Mouse (Mus musculus) ES-Bruce4 (cell line): ENCODE results near the gene Dgkq. TPM values are rescaled to one million over a fixed set of nuclear protein-coding genes. Genes with fewer than 3 reads are reported as not detected.
A peak's percentile ranks its signal among the peaks of the same experiment; 100 is the strongest.
"Not testable (repeated sequence)": the region's sequence is repeated elsewhere in the genome, so short reads cannot be mapped to it uniquely, and the experiment has no call there.

Experiments
- H3K27ac ChIP-seq: 2 replicates; pipeline ENCODE4 v1.5.1; 2012; ENCODE audit warnings: low read length, inconsistent platforms; ENCODE audit not compliant: insufficient read depth
- H3K27me3 ChIP-seq: 2 replicates; pipeline ENCODE4 v1.6.1; 2012; ENCODE audit warnings: mild to moderate bottlenecking, low read length, inconsistent platforms; ENCODE audit not compliant: control insufficient read depth, poor library complexity, insufficient read depth, severe bottlenecking
- H3K36me3 ChIP-seq: 2 replicates; pipeline ENCODE4 v1.6.1; 2012; ENCODE audit warnings: inconsistent platforms, mild to moderate bottlenecking, low read length, moderate library complexity; ENCODE audit not compliant: control insufficient read depth, poor library complexity, insufficient read depth, severe bottlenecking
- H3K4me1 ChIP-seq: one replicate; pipeline ENCODE4 v1.8.1; 2011; ENCODE audit warnings: low read length; ENCODE audit not compliant: control insufficient read depth, insufficient read depth
- H3K4me3 ChIP-seq: 2 replicates; pipeline ENCODE4 v1.5.1; 2011; ENCODE audit warnings: low read depth, mild to moderate bottlenecking, low read length
- H3K9ac ChIP-seq: 2 replicates; pipeline ENCODE4 v1.6.1; 2012; ENCODE audit warnings: low read depth, mild to moderate bottlenecking, inconsistent platforms; ENCODE audit not compliant: poor library complexity, severe bottlenecking
- H3K9me3 ChIP-seq: replicated peaks from 2 replicates; pipeline ENCODE4 v1.6.1; 2012; ENCODE audit warnings: mild to moderate bottlenecking, low read length, inconsistent platforms; ENCODE audit not compliant: control insufficient read depth, poor library complexity, insufficient read depth, severe bottlenecking
- CTCF ChIP-seq: IDR thresholded peaks from one replicate; pipeline ENCODE4 v1.8.1; 2011; ENCODE audit warnings: low read depth, low read length
- EP300 ChIP-seq: IDR thresholded peaks from 2 replicates; pipeline ENCODE4 v1.6.1; 2011; ENCODE audit warnings: low read depth, low read length; ENCODE audit not compliant: insufficient read depth
- POLR2A ChIP-seq: IDR thresholded peaks from one replicate; pipeline ENCODE4 v1.8.1; 2011; ENCODE audit warnings: low read length; ENCODE audit not compliant: insufficient read depth
- polyA plus RNA-seq: library from polyadenylated mRNA; stranded (reverse); fragments of >200 nt; gene quantifications from 2 replicates; pipeline ENCODE4 v1.2.4, GENCODE M21; 2011; ENCODE audit warnings: low read depth; ENCODE audit not compliant: missing spikeins, insufficient read depth, insufficient read length

Dgkq gene
- polyA plus RNA-seq, 1 experiment, result 6.5 TPM

- H3K27me3 ChIP-seq, result no peaks in the 10 kb centered on the region
These were observed 21.5 kb downstream of the Dgkq start for GRCm38 (mm10) chr5:108647820-108648465.

GRCm38 (mm10) chr5:108647311-108647710, 22.2 kb downstream of the Dgkq start:
- Histone ChIP-seq H3K4me3 (no peak overlapping the region), H3K9me3 (no peaks in the 10 kb centered on the region), H3K4me1 (no peaks in the 10 kb centered on the region), H3K9ac (no peak overlapping the region), H3K27me3 (no peaks in the 10 kb centered on the region), H3K36me3 (no peaks in the 10 kb centered on the region; the same call in 1 of the 2 replicates), H3K27ac (no peak overlapping the region)
- no peak for TF ChIP-seq EP300

More at GRCm38 (mm10) chr5:108647820-108648465, 21.5 kb downstream of the Dgkq start:
- H3K9me3 ChIP-seq, result no peaks in the 10 kb centered on the region
- H3K4me3 ChIP-seq, result no peak overlapping the region
- no peak overlapping the region for H3K9ac ChIP-seq
- TF ChIP-seq EP300 (no peak), POLR2A (no peak), CTCF (no peak)
- H3K4me1 ChIP-seq, result no peaks in the 10 kb centered on the region
- no peak overlapping the region for H3K27ac ChIP-seq
- H3K36me3 ChIP-seq, result no peaks in the 10 kb centered on the region; the same call in 1 of the 2 replicates

GRCm38 (mm10) chr5:108646343-108646660, 23.2 kb downstream of the Dgkq start:
- Histone ChIP-seq H3K4me3 (no peak overlapping the region), H3K9ac (no peak overlapping the region), H3K27ac (no peak overlapping the region), H3K27me3 (no peaks in the 10 kb centered on the region), H3K36me3 (no peaks in the 10 kb centered on the region; the same call in 1 of the 2 replicates), H3K9me3 (no peaks in the 10 kb centered on the region), H3K4me1 (no peaks in the 10 kb centered on the region)
- no peak for TF ChIP-seq EP300
- no peak for TF ChIP-seq CTCF
- TF ChIP-seq POLR2A, result no peak

- Histone ChIP-seq H3K4me1 (no peaks in the 10 kb centered on the region), H3K36me3 (no peaks in the 10 kb centered on the region; the same call in 1 of the 2 replicates), H3K9ac (no peak overlapping the region), H3K9me3 (no peaks in the 10 kb centered on the region), H3K27ac (no peak overlapping the region), H3K27me3 (no peaks in the 10 kb centered on the region), H3K4me3 (no peak overlapping the region)
- TF ChIP-seq POLR2A (no peak), CTCF (peak; percentile 12), EP300 (no peak)
These were observed 23.7 kb downstream of the Dgkq start for GRCm38 (mm10) chr5:108645651-108646342.

GRCm38 (mm10) chr5:108643674-108644073, 25.8 kb downstream of the Dgkq start:
- H3K9me3 ChIP-seq, result no peaks in the 10 kb centered on the region
- no peaks in the 10 kb centered on the region; the same call in 1 of the 2 replicates for H3K36me3 ChIP-seq
- H3K27me3 ChIP-seq, result no peaks in the 10 kb centered on the region
- no peak for TF ChIP-seq CTCF
- no peak for TF ChIP-seq EP300
- TF ChIP-seq POLR2A, result no peak
- H3K4me1 ChIP-seq, result no peaks in the 10 kb centered on the region
- no peak overlapping the region for H3K27ac ChIP-seq
- H3K4me3 ChIP-seq, result no peak overlapping the region
- no peak overlapping the region for H3K9ac ChIP-seq

GRCm38 (mm10) chr5:108636172-108636571, 33.3 kb downstream of the Dgkq start:
- no peak for TF ChIP-seq EP300
- TF ChIP-seq CTCF, result no peak
- TF ChIP-seq POLR2A, result no peak
- H3K27me3 ChIP-seq, result no peaks in the 10 kb centered on the region

GRCm38 (mm10) chr5:108634088-108634487, 35.4 kb downstream of the Dgkq start:
- H3K4me1 ChIP-seq, H3K27me3 ChIP-seq, H3K27ac ChIP-seq, H3K4me3 ChIP-seq, H3K9ac ChIP-seq, H3K9me3 ChIP-seq, H3K36me3 ChIP-seq: not testable (repeated sequence)

More at GRCm38 (mm10) chr5:108636172-108636571, 33.3 kb downstream of the Dgkq start:
- H3K9ac ChIP-seq, result no peak overlapping the region
- no peak overlapping the region for H3K4me3 ChIP-seq
- H3K9me3 ChIP-seq, result no peaks in the 10 kb centered on the region
- no peaks in the 10 kb centered on the region for H3K36me3 ChIP-seq
- no peaks in the 10 kb centered on the region for H3K4me1 ChIP-seq
- H3K27ac ChIP-seq, result no peak overlapping the region
